Mouse (Mus musculus): ENCODE measurements around the gene Adgrf3.
"Not testable (repeated sequence)": the region's sequence is repeated elsewhere in the genome, so short reads cannot be mapped to it uniquely, and the experiment has no call there.

The Adgrf3 gene

DNA sequence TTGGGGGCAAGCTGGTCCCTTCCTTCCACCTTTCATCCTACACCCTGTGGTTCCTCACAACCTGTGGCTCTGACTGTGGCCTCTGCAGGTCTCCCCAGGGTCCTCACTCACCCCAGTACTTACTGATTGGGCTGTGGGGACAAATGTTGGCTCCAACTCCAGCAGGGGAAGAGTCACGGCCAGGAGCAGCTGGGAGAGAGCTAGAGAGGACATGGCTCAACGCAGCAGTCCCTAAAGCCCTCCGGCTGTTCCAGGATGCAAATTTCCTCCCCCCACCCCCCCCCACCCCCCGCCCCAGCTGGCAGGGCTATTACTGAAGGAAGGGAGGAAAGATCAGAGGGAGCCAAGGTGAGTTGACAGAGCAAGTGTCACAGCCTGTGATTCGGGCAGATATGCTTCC lies at the start of gene Adgrf3:
Gene Adgrf3, minus strand, starts transcription at position 230 of the 400 bp plus-strand sequence.
- DNase-seq = no peak

DNA sequence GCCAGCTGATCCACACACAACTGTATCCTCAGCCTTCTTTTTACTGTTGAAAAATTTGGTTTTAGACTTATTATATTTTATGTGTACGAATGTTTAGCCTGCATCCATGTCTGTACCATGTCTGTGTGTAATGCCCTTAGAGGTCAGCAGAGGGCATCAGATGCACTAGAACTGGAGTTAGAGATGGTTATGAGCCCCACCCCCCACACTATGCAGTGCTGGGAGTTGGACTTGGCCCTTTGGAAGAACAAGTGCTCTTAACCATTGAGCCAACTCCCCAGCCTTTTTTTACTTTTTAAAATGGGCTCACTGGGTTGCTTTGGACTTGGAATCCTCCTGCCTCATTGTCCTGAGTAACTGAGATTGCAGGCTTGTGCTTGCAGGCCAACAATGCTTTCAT lies 42.1 kb upstream of the Adgrf3 start:
- DNase-seq = peak; percentile 25 to 35

DNA sequence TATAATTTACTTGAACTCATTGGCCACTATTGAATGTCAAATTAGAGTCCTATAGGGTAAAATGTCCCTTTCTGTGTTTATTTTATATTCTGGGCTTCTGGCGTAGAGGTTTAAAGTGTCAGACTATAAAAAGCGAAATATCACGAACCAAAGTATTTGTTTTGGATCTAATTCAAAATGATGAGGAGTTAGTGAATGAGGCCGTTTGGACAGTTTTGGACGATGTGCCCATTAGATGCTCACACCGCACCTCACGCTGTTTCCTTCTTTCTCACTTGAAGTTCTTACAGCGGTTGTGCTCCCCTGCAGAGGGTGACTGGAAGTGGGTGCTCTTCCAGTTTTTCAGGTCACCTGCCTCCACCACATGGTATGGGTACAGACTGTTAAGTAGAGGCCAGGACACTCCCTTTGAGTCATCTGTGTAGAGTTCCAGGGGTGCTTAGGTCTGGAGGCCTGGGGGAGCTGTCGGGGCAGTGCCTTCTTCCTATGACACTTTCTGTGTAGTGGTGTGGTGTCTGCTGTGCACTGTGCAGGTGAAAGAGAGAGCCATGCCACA lies 40.4 kb upstream of the Adgrf3 start:
- DNase-seq = no peak

DNA sequence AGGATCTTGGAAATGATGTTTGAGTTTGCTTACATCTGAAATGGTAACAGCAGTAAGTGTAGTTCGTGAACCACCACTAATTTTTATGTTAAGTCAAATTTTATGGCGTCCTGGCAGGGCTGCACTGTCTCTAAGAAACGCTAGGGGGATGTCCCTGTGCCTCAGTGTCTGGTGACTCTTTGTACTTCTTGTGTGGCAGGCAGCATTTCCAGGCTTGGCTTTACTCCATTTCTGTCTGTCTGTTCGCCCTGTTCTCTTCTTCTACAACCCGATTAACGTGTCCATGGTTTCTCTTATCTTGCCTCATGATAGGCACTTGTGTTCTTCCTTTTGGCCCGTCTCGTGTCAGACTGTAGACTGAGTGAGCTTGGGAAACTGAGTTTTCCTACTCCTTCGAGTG lies 38.2 kb upstream of the Adgrf3 start:
- peak; percentile 41 to 56 for DNase-seq

DNA sequence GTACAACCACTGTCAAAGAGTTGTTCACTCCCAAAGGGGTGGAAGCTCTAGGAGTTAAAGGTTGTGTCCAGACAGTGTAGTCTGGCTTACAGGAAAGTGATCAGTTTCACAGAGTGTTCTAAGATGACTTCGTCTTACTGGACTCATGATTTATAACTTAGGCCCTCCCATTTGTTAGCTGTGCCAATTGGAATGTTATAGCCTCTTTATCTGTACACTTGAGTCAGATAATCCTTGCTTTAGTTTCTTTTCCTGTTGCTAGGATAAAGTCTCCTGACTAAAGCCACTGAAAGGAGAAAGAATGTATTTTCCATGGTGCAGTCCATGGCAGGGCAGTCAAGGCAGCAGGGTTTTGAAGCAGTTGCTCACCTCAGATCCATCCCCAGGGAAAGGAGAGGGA lies 36.9 kb upstream of the Adgrf3 start:
- no peak for DNase-seq

DNA sequence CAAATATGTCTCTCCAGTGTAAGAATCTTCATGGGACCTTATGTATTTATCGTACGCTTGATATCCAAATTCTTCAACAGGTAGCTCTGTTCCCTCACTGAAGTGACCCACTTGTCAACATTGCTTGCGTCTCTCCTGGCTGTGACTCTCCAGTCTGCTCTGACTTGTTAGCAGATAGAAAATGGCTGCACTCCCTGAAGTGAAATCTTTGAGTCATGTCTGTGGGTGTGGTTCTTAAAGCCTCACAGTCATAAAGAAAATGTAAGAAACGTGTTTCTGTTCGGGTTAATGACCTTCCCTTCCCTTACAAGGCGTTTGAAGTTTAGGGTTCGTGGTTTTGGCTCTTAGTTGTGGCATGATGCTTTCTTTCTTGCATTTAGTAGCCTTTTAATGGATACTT lies 35.0 kb upstream of the Adgrf3 start:
- no peak for DNase-seq

DNA sequence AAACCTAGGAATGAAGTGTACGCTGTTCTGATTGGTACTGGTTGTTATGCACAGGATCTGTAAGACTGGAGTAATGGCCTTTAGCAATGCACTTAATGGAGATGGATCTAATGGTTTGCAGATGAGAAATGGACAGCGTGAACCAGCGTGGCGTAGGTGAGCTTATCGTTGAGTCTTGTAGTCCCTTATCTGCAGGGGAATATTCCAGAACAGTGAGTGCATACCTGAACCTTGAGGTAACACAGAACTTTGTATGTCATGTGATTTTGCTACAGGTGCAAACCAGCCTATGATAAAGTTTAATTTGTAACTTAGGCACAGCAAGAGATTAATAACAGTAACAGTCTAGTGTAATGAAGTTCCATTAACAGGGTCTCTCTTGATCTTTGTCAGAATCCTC lies 33.0 kb upstream of the Adgrf3 start:
- DNase-seq = no peak

DNA sequence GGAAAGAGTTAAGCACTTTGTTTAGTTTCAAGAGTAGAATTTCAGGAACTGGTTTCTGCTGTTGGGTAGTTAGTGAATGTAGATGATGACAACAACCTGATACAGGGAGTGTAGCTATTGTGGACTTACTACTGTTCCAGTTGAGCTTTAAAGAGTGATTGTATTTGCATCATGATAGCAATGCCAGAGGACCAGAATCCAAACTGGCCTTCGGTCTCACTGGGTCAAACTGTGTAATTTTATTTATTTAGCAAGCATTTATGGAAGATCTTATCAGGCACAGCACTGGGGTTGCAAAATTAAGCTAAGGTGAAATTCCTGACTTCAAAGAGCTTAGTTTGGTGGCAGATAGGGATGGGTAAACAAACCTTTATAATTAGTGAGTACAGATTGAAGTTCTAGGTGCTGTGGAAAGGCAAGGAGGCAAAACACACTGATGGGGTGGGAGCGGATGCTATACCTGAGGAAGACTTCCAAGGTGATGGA lies 30.2 kb upstream of the Adgrf3 start:
- no peak for DNase-seq

DNA sequence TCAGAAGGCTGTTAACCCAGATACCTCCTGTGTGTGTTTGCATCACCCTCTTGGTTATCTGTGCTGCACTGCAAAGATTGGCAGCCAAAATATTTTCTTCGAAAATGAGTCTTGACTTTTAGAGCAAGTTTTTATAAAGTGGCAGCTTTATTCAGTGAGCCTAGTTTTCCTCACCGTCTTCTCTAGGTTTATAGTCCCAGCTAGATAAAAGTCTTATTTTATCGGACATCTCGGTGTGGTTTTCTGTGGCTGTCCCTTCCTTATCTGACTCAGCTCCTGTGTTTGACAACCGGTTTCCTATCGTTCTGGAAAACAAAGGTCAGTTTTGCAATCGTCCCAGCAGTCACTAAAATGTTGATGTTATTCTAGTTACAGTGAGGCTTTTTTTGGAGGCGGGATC lies 28.5 kb upstream of the Adgrf3 start:
- DNase-seq = no peak

DNA sequence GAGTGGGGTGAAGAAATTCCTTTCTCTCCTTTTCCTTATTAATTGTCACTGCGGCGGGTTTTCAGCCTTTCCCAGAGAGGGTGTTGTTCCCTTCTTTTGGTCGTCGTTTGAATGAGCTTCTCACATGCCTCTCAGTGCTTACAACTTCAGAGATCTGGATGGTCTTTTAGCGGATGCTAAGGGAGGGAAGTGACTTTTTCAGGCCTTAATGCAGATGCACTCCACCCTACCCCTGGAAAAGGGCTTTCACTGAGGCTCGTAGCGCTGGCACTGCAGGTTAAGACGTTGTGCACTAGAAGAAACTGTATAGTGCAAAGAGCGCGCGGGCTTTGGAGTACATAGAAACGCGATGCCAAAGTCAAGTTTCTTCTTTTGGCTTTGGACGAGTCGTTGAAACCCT lies 27.5 kb upstream of the Adgrf3 start:
- peak in 1 of 2 experiments; percentile 32 for DNase-seq

DNA sequence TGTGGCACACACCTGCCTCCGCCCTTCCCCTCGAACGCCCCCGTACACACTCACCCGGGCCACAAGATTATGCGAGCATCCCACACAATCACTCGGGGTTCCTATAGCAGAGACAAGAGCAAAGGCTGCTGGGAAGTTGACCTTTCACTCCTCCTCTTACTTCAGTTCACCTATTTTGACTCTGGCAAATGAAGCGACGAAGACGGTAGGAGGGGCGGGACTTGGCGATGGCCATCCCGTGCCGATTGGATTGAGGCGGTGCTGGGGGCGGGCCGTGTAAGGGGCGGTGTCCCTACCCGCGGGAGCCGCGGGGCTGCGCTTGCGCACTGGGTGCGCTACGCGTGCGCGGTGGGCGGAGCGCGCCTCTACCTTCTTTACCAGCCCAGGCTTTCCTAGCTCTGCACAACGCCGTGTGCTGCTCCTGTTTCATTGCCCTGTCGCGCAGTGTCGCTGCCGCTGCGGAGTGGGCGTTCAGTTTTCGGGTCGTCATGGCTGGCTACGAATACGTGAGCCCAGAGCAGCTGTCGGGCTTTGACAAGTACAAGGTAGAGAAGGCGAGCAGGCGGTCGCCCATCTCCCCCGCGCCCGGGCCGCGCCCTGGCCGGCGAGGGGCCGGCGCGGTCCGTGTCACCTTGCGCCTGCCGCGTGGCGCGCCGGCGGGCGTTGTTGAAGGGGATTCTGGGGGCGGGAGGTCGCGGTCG lies 26.9 kb upstream of the Adgrf3 start, which contains the start of gene Selenoi:
Gene Selenoi, plus strand, starts transcription at position 311 of the 701 bp plus-strand sequence.
- peak; percentile 99 to 100 for DNase-seq

DNA sequence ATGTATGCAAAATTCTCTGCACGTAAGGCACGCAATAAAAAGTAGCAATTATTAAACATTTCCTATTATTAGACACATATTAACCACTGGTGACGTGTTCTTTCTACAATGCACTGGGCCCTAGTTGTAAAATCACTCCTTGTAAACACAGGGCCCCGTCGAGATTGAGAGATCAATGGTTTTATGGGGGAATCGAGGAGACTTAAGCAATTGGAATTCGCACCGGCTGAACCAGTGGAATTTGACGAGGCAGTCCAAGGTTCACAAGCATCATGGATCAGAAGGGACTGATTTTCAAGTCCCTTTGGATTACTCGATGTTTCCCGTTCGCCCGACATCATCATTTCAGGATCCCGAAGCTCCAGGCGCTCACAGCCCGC lies 26.4 kb upstream of the Adgrf3 start:
- no peak for DNase-seq

DNA sequence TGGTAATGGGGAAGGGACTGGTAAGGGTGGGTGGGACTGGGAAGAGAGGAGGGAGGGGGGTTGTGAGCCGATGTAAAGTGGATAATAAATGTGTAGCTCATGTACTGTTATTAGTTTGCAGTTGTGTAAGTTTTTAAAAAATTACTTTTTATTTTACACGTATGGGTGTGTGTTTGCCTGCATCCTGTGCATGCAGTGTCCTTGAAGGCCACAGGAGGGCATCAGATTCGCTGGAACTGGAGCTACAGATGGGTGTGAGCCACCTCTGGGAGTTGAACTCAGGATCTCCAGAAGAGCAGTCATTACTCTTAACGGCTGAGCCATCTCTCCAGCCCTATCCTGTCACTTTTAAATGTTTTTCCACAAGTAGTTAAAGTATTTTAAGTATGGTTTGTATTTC lies 25.4 kb upstream of the Adgrf3 start:
- peak; percentile 56 to 59 for DNase-seq

DNA sequence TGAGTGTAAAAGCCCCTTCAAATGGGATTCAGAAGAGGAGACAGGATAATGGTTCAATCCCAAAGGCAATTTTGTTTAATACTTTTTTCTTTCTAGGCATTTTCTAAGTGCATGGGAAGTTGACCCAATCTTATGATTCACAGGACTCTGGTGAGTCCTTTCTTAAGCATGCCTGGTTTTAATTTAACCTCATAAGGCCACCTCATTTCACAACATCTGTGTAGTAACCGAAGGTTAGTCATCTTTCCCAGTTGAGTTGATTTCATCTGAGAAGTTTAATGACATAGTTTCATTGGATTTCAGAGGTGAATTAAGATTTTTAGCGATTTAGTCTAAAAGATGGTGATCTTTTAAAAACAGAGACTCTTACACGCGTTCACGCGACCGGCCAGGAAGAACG lies 17.2 kb upstream of the Adgrf3 start:
- no peak for DNase-seq

DNA sequence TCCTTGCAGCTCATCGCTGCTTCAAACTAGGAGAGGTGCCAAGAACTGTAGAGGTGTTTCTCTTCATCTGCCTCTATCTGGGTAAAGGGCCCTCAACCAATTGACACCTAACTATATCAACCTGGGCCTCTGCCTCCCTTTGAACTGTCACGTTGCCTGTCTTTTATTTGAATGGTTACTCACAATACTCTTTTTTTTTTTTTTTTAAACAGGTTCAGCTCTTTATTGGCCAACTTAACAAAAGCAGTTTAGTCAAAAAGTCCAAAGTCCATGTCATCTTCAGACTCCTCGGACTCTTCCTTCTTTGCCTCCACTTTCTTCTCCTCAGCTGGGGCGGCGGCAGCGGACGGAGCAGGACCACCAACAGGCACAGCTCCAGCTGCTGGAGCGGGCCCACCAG lies 15.1 kb upstream of the Adgrf3 start:
- no peak for DNase-seq

DNA sequence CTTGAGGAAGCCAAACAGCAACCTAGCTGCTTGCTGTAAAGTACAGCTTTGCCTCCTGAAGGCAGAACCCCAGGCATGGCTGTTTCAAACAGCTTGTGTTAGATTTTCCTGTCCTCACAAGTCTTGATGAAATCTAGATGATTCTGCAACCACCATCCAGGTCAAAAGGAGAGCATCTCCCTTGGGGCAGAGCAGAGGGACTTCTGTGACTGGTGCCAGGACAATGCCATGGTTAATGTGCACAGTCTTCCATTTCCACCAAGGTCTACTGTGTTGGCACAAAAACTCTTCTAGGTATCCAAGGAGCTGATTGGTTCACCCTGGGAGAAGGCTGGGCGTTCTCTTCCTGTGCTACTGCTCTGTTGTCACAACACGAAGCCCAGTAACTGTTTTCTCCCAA lies 14.2 kb upstream of the Adgrf3 start:
- DNase-seq = no peak

DNA sequence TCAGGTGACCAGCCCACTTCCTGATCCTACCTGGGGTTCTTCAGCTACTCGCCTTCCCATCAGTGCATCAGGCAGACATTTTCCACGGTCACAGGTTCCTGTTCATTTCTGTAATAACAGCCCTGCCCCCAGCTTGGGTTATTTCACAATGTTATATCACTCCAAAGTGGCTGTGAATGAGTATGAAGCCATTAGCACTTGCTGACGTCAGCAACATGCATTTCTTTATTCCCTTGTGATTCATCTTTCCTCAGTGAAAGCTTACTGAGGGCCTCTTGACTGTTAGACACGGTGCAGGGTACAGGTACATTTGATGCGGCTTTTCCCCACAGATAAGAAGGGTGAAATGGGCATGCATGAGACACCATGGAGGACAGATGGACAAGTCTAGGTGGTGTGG lies 10.4 kb upstream of the Adgrf3 start:
- DNase-seq = no peak

DNA sequence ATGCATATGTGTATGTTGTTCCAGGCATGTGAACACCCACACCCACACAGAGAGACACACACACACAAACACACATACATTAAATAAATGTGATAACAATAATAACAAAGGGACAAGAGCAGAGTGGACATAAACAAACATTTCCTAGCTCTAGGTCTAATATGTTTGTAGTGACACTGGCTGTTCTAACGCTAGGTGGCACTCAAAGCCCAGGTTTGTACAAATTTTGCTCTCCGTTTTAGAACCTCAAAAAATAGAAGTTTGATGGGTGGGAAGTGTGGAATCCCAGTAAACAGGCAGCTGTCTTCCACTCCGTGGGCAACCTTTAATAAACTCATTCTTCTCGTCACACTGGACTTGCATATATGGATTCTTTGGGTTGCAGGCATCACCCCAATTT lies 9.4 kb upstream of the Adgrf3 start:
- peak; percentile 84 to 88 for DNase-seq

DNA sequence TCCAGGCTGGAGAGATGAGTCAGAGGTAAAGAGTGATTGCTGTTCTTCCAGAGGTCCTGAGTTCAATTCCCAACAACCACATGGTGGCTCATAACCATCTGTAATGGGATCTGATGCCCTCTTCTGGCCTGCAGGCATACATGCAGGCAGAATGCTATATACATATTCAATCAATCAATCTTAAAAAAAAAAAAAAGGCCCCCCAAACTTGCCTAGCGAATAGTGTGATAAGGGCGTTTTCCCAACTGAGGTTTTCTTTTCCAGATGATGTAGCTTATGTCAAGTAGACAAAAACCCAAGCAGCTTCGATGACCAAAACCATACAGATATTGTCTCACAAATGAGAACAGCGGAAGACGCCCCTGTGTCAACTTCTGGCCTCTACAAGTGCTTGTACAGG lies 5.2 kb upstream of the Adgrf3 start:
- not testable (repeated sequence) for DNase-seq

DNA sequence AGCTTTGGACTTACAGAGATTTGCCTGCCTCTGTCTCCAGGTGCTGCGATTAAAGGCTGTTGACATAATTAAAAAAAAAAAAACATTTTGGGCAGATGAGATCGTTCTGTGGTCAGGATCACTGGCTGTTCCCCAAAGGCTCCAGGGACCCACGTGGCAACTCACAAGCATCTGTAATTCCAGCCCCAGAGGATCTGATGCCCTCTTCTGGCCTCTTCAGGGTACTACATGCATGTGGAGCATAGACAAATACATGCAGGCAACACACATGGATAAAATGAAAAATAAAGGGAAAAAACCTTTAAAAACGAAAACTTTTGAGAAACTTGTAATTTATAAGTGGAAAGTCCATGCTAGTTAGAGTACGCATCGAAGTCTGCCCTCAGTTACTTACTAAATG lies 1.8 kb upstream of the Adgrf3 start:
- DNase-seq = peak; percentile 34 to 43

DNA sequence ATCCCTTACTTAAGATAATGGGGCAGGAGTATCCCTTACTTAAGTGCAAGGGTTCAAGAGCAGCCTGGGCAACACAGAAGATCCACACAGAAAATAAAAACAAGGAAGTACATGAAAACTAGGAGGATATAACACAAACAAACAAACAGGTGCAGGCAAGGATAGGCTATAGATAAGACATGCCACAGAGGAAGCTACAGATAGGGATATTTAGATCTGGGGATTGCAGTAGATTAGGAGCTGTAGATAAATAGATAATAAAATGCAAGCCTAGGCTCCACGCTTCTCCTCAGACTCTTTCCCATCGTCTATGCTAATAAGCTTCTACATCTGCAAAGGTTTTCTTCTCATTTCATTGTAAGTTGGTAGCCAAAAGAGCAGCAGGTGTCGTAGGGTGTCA lies 488 bp downstream of the Adgrf3 start:
- no peak for DNase-seq

DNA sequence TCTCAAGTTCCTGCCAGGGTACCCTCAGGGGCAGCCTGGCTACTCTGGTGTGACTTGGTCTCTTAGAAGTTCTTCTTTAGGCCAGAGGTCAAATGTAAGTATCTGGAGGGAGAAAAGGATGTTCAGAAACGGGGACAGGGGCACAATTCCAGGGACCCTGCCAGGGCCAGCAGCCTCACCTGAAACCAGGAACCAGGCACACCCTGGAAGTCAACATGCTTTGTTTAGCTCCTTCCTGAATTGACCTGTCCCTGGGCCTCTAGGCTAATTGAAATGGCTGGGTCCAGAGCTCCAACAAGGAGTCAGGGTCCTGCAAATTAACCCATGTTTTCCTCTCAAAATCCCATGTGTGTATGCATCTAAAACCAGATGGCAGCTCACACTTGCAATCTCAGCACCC lies 1.1 kb downstream of the Adgrf3 start:
- no peak for DNase-seq

DNA sequence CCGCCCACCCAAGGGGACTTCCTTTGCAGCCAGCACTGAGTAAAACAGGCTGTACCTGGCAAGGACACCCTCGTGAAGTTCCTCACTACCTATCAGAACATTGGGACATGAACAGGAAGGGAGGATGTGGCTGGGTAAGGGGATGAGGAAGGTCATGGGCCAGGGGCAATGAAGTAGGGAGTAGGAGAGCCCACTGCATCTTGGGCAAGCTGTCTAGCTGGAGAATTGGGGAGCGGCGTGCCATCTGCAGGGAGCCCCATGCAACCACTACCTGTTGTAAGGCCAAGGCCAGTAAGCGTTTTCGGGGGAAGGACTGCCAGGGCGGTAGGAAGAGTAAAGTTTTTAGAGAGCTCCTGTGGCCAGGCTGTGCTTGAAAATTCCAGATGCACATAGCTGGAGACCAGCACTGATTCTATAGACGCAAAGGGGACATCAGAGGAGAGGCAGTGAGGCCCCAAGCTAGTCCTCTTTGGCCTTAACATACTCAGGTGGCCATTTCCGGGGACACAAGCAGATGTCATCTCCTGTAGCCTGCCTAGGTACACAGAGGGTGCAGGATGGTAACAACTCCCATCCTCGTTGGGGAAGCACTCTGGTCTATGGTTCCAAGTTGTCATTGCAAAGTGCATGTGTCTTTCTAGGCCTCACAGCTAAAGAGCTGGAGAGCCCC lies 2.2 kb downstream of the Adgrf3 start:
- no peak for DNase-seq

DNA sequence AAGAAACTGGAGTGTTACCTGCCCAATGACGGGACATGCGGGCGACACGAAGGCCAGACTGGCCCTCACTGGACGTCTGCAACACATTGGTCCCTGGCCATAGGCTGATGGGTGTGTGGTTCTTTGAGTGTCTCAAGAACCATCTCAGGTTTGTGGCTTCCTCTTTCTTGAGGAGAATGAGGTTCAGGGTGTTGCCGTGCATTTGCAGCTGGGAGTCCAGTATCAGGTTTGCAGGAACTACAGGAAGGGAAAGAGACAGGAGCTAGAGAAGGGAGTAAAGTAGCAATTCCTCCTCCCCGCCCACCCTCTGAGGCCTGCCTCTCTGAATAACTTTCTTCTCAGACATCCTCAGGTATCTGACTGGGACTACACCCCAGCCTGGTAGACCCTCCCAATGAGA lies 3.3 kb downstream of the Adgrf3 start:
- no peak for DNase-seq

Measured in cerebellum, postnatal 10 days (tissue).